Mouse (Mus musculus) lung, embryonic 14.5 days (tissue): ENCODE results near the gene Qrich2. TPM values are rescaled to one million over a fixed set of nuclear protein-coding genes. Genes with fewer than 3 reads are reported as not detected.
"Not testable (repeated sequence)": the region's sequence is repeated elsewhere in the genome, so short reads cannot be mapped to it uniquely, and the experiment has no call there.

ENCODE experiments used
- ATAC-seq: fragments of 200-750 bp; cut with Nextera tagmentation; 2 replicates; pipeline ENCODE4 v1.8.0; 2017; ENCODE audit warnings: mild to moderate bottlenecking, moderate TSS enrichment, moderate library complexity; ENCODE audit not compliant: insufficient read depth
- DNase-seq: peaks from one replicate; pipeline ENCODE4 v3.0.0-alpha.2; 2015
- H3K27ac ChIP-seq: fragments of 300-500 bp; sonication (generic); 2 replicates; pipeline ENCODE4 v1.5.1; 2014; ENCODE audit warnings: low read depth, mild to moderate bottlenecking, moderate library complexity
- H3K27me3 ChIP-seq: fragments of 300-500 bp; sonication (generic); 2 replicates; pipeline ENCODE4 v1.6.1; 2014; ENCODE audit warnings: low read length, control low read depth; ENCODE audit not compliant: insufficient read depth
- H3K36me3 ChIP-seq: fragments of 300-500 bp; sonication (generic); 2 replicates; pipeline ENCODE4 v1.6.1; 2014; ENCODE audit warnings: control low read depth; ENCODE audit not compliant: insufficient read depth
- H3K4me1 ChIP-seq: fragments of 300-500 bp; sonication (generic); 2 replicates; pipeline ENCODE4 v1.6.1; 2014; ENCODE audit warnings: antibody characterized with exemption, control low read depth; ENCODE audit not compliant: insufficient read depth
- H3K4me2 ChIP-seq: fragments of 300-500 bp; sonication (generic); 2 replicates; pipeline ENCODE4 v1.6.1; 2014; ENCODE audit warnings: mild to moderate bottlenecking
- H3K4me3 ChIP-seq: fragments of 300-500 bp; sonication (generic); 2 replicates; pipeline ENCODE4 v1.5.1; 2014; ENCODE audit warnings: low read depth, low read length
- H3K9ac ChIP-seq: fragments of 300-500 bp; sonication (generic); 2 replicates; pipeline ENCODE4 v1.6.1; 2014
- H3K9me3 ChIP-seq: fragments of 300-500 bp; sonication (generic); 2 replicates; pipeline ENCODE4 v1.6.1; 2016; ENCODE audit warnings: low read depth, low read length, control low read depth
- CTCF ChIP-seq: IDR thresholded peaks from 2 replicates; pipeline ENCODE4 v1.5.1; 2016; ENCODE audit warnings: antibody characterized with exemption, low read depth
- WGBS: fragments of 180-500 bp; shearing (Covaris S2); extraction: QIAGEN DNeasy Blood & Tissue Kit; methylation state at CpG from one replicate; pipeline ENCODE4 v1.1.7; 2014; 5-methylcytosine and 5-hydroxymethylcytosine counted together
- polyA plus RNA-seq: library from polyadenylated mRNA; unstranded; fragments of >200 nt; fragmentation: Nextera tagmentation; extraction: Ambion mirVana; gene quantifications from 2 replicates; pipeline ENCODE4 v1.2.1, GENCODE M21; 2014

The Qrich2 gene
- polyA plus RNA-seq, 1 experiment from 2014 or later = 0.45 TPM

DNA sequence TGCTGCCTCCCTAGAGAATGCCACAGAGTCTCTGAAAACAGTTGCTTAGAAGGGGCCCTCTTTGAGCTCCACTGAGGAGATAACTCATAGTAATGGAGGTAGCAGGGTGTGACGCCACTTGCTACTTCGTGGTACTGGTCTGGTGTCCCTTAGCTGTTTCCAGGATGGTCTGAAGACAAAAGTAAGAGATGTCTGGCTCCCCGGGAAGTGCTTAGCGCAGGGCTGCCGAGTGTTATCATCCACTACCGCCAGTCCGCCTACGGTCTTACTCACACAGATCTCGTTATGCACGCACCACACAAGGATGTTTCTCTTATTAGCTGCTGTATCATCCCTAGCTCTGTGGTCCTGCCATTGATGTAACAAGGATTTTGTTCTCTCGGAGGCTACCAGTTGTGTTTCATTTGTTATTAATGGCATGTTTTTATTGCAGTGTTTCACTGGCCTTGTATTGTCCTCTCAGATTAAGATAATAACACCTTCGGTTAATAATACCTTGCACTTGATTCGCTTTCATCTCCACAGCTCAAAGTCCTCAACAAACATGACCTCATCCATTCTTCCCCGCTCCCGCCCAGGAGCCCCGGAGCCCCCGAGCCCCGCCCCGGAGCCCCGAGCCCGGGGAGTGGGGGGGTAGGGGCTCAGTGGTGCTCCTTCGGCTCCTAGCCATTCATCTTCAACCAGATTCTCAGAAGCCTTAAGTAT is 35.2 kb downstream of the Qrich2 start:
- H3K4me3 ChIP-seq = no peak overlapping the region
- no peak for ATAC-seq
- peak overlapping the region; percentile 35 for H3K4me2 ChIP-seq

GRCm38 (mm10) chr11:116429862-116430613 is 36.0 kb downstream of the Qrich2 start:
- WGBS = 67% methylated on average over 9 of the region's 9 CpGs
- ATAC-seq = no peak
- Histone ChIP-seq H3K27me3 (no peaks in the 10 kb centered on the region), H3K36me3 (no peaks in the 10 kb centered on the region), H3K9ac (no peak overlapping the region), H3K27ac (no peak overlapping the region), H3K4me3 (no peak overlapping the region), H3K9me3 (no peaks in the 10 kb centered on the region), H3K4me2 (no peak overlapping the region), H3K4me1 (no peaks in the 10 kb centered on the region)
- DNase-seq = no peak
- TF ChIP-seq CTCF = no peak

More for the DNA sequence above, 35.2 kb downstream of the Qrich2 start:
- peaks cover 7% of the 10 kb centered on the region; the same call in 1 of the 2 replicates for H3K4me1 ChIP-seq
- peaks cover 6% of the 10 kb centered on the region; the same call in 1 of the 2 replicates for H3K36me3 ChIP-seq
- H3K9me3 ChIP-seq = no peaks in the 10 kb centered on the region
- no peak for TF ChIP-seq CTCF
- WGBS = 30% methylated on average over 22 of the region's 22 CpGs
- DNase-seq = no peak
- no peaks in the 10 kb centered on the region for H3K27me3 ChIP-seq
- H3K27ac ChIP-seq = no peak overlapping the region
- H3K9ac ChIP-seq = no peak overlapping the region

DNA sequence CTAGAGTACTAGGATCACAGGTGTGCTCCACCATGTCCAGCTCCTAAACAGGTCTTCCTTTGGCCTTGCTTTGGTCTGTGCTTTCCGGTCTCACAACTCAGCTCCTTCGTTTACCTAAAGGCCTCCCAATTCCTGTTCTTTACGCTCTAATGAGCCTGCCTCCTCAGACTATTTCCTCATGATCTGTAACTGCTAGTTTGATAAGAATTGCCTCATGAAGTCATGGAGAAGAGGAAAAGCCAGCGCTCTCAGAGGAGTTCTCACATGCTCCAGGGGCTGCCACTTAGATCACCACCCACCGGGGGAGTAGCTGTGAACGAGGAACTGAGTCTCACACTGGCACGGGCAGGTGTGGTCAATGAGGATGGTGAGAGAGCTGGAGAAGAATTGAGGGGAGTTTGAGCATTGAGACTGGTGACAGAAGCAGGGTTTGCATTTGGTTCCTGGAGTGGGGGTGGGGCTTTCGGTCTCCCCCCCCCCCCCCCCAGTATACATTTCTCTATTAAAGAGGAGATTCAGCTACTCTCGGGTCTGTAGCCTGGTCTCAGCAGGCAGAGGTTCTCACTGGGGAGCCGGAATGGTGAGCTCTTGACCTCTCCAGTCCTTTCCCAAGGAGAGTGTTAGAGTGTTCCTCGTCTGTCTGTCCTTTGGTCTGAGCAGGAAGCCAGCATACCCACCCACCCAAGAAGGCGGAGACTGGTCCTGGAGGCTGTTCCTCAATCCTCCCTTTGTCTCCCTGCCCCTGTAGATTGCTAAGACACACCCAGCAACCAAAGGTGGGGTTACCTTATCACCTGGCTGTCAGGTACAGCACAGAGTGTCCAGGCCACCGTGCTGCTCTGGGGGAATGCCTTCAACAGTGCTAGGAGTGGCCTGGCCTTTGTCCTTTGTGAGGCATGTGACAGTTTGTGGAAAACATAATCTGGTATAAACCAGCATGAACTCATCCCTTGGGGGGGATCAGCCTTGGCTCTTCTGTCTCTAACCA is 36.9 kb downstream of the Qrich2 start:
- WGBS = 31% methylated on average over 12 of the region's 13 CpGs
- H3K4me3 ChIP-seq = no peak overlapping the region
- DNase-seq (no peak), ATAC-seq (no peak)
- no peaks in the 10 kb centered on the region for H3K27me3 ChIP-seq
- H3K9ac ChIP-seq = no peak overlapping the region; the same call in 1 of the 2 replicates
- H3K9me3 ChIP-seq = no peaks in the 10 kb centered on the region
- no peaks in the 10 kb centered on the region for H3K4me1 ChIP-seq
- H3K4me2 ChIP-seq = no peak overlapping the region
- peak overlapping the region; percentile 26 for H3K27ac ChIP-seq
- H3K36me3 ChIP-seq = no peaks in the 10 kb centered on the region
- no peak for TF ChIP-seq CTCF

DNA sequence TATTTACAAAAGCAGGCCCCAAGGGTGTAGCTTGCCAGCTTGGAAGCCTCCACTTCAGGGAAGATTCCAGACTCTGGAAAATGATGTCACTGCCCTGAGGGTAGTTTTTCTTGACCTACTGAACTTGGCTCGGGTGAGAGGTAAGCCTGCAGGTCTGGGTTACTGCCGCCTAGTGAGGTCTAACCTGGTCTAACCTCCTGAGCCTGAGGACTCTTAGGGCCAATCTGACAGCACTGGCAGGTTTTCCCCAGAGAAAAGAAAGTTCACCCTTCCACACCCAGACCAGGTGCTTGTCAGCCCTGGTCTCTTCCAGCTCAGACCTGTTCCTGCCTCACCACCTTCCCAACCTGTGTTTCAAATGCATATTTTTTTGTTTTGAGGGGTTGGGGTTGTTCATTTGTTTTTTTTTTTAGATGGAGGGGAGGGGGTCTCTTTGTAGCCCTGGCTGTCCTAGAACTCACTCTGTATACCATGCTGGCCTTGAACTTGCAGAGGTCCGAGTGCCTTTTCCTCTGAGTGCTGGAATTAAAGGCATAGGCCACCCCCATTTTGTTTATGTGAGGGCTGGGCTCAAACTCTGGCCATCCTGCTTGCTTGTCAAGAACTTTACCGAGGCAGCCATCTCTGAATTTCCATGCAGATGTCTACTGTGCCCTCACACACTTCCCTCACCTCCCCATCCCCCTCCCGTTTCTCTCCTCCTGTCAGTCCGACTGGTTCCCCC is 39.0 kb downstream of the Qrich2 start:
- no peak overlapping the region for H3K9ac ChIP-seq
- H3K4me2 ChIP-seq = no peak overlapping the region
- H3K9me3 ChIP-seq = no peaks in the 10 kb centered on the region
- ATAC-seq (no peak), DNase-seq (no peak)
- no peak overlapping the region for H3K4me3 ChIP-seq
- no peak for TF ChIP-seq CTCF
- H3K27me3 ChIP-seq = no peaks in the 10 kb centered on the region
- 59% methylated on average over 6 of the region's 6 CpGs for WGBS
- H3K36me3 ChIP-seq = no peaks in the 10 kb centered on the region
- no peaks in the 10 kb centered on the region for H3K4me1 ChIP-seq
- H3K27ac ChIP-seq = no peak overlapping the region

- 79% methylated on average over 11 of the region's 11 CpGs for WGBS
- not testable (repeated sequence) for H3K27ac ChIP-seq, H3K36me3 ChIP-seq, ATAC-seq, H3K9ac ChIP-seq, H3K4me1 ChIP-seq, H3K9me3 ChIP-seq, H3K4me2 ChIP-seq, H3K27me3 ChIP-seq, DNase-seq, H3K4me3 ChIP-seq
Measured at GRCm38 (mm10) chr11:116426328-116426727, 39.7 kb downstream of the Qrich2 start.

- 41% methylated on average over 8 of the region's 8 CpGs for WGBS
- no peaks in the 10 kb centered on the region for H3K27me3 ChIP-seq
- H3K4me2 ChIP-seq = no peak overlapping the region
- no peak overlapping the region for H3K27ac ChIP-seq
- no peak for TF ChIP-seq CTCF
- ATAC-seq = no peak
- no peak for DNase-seq
- H3K36me3 ChIP-seq = no peaks in the 10 kb centered on the region
- H3K9me3 ChIP-seq = no peaks in the 10 kb centered on the region
- no peak overlapping the region for H3K4me3 ChIP-seq
- no peak overlapping the region for H3K9ac ChIP-seq
- no peaks in the 10 kb centered on the region for H3K4me1 ChIP-seq
Measured at GRCm38 (mm10) chr11:116424621-116425407, 41.2 kb downstream of the Qrich2 start.
